Mouse (Mus musculus): ENCODE measurements around the gene Parva.

DNA sequence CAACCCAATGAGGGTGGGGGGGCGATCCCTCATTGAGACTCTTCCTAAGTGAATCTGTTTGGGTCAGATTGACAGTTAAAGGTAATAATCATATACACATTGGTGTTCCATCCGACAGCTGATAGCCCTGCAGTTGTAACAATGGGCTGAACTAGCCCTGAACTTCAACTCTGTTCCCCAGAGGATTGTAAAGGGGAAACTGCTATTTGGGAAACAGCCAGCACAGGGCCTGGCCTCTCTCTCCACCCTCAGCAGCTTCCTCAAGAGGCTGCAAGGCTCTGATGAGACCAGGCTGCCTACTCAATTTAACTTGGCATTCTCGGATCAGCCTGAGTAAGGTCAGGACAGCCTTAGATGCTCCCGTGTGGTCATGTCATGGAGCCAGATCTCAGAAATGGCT is 99.9 kb downstream of the Parva start:
- TF ChIP-seq CTCF (IDR thresholded peaks at IDR 0.05) (no peak), EP300 (IDR thresholded peaks at IDR 0.05) (no peak)
